Mouse (Mus musculus) telencephalon, adult 2 months (tissue): ENCODE measurements around the gene Cttn.

Experiments
- DNase-seq: peaks from one replicate; pipeline ENCODE4 v3.0.0-alpha.2; 2011; ENCODE audit warnings: low read depth, low spot score

Cttn gene

DNA sequence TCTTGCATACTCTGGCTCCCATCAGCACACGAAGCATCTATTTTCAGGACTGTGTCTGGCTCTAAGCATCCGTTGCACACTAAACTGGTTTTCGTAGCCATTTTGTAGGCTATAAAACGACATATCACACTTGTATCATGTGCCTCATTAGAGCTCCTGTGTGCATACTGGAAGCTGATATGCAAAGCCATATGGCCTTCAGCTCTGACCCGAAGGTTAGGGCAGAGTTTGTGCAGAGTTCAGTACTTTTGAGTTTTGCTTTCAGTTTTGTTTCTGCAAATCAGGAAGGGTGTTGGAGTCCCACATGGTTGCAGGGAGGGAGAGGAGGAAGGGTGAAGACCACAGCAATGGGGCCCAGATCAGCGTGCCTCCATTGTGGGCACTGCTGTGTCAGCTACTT lies 79.1 kb downstream of the Cttn start:
- no peak for DNase-seq

- no peak for DNase-seq
These were observed 80.1 kb downstream of the Cttn start for GRCm38 (mm10) chr7:144390676-144391075.

DNA sequence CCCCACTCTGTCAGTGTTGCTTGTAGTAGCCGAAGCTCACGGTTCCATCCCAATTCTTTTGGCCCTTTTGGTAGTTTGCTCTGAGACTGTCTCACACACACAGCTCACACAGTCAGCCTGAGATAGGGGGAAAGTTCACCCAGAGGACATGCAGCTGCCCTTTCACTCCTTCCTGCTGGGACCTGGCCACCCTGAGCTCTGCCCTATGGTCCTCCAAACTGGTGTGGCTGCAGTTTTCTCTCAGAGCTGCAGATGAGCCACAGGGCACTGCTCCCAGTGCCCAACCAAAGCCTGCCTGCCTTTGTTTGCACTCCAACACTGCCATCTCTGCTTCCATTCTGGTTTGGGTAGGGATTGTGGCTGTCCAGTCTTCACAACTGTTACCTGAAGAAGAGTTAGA lies 81.1 kb downstream of the Cttn start:
- no peak for DNase-seq

GRCm38 (mm10) chr7:144387537-144387936 lies 83.3 kb downstream of the Cttn start:
- no peak for DNase-seq
